Mouse (Mus musculus): ENCODE results near the gene Rnpc3. TPM values are rescaled to one million over a fixed set of nuclear protein-coding genes. Genes with fewer than 3 reads are reported as not detected.

The Rnpc3 gene
- polyA plus RNA-seq, 1 experiment from 2014 or later, result 35.2 TPM

- no peaks in the 10 kb centered on the region for H3K36me3 ChIP-seq
- H3K27ac ChIP-seq, result no peak overlapping the region
- no peak overlapping the region for H3K9ac ChIP-seq
- no peak for ATAC-seq (replicated peaks; ENCODE audit: low FRiP score)
- WGBS, result 73% methylated on average over 3 of the region's 3 CpGs
- H3K4me1 ChIP-seq, result no peaks in the 10 kb centered on the region
- H3K9me3 ChIP-seq (replicated peaks), result 0 out of 2 replicates have a peak, but pooled peaks cover 2% of the 10 kb centered on the region
- H3K4me3 ChIP-seq (replicated peaks), result no peak overlapping the region
- no peak overlapping the region for H3K4me2 ChIP-seq
- peaks cover 3% of the 10 kb centered on the region; the same call in 1 of the 2 replicates for H3K27me3 ChIP-seq
Measured at GRCm38 (mm10) chr3:113572158-113572557, 57.8 kb downstream of the Rnpc3 start.

Other genes with a start within 250 kb of the Rnpc3 start
- 0.33 and 2.6 TPM in 2 replicates for gene Amy2a1, start 97.7 kb downstream of the Rnpc3 start, polyA plus RNA-seq (2015; fragmentation: Nextera tagmentation; extraction: Ambion mirVana)
- gene Amy1, start 23.4 kb downstream of the Rnpc3 start, polyA plus RNA-seq (2015; fragmentation: Nextera tagmentation; extraction: Ambion mirVana), result 1.2 and 1.8 TPM in 2 replicates

All from kidney, embryonic 15.5 days (tissue).